Mouse (Mus musculus): ENCODE data around the gene Slc37a3. TPM values are rescaled to one million over a fixed set of nuclear protein-coding genes. Genes with fewer than 3 reads are reported as not detected.

Gene Slc37a3
- polyA plus RNA-seq, 1 experiment from 2014 or later, result 57.3 TPM

- H3K4me1 ChIP-seq (ENCODE audit: control insufficient read depth, insufficient read depth, low read length), result 0 out of 2 replicates have a peak, but pooled peaks cover 3% of the 10 kb centered on the region
- no peak overlapping the region for H3K4me2 ChIP-seq (ENCODE audit: low read depth, low read length)
- H3K27me3 ChIP-seq (replicated peaks; ENCODE audit: control insufficient read depth, insufficient read depth, low read length), result no peaks in the 10 kb centered on the region
- H3K9ac ChIP-seq (ENCODE audit: low read depth, low read length), result no peak overlapping the region
- no peak overlapping the region for H3K27ac ChIP-seq (replicated peaks; ENCODE audit: low read depth, low read length)
- H3K36me3 ChIP-seq (ENCODE audit: control insufficient read depth, insufficient read depth, low read length), result no peaks in the 10 kb centered on the region
- H3K4me3 ChIP-seq (ENCODE audit: low read depth, low read length), result no peak overlapping the region
- WGBS, result 78% methylated on average over 3 of the region's 3 CpGs
- ATAC-seq (ENCODE audit: low read depth) (no peak), DNase-seq (ENCODE audit: low spot score) (no peak)
- H3K9me3 ChIP-seq (ENCODE audit: control insufficient read depth, low read length), result no peaks in the 10 kb centered on the region
Measured at GRCm38 (mm10) chr6:39301484-39301883, 76.0 kb downstream of the Slc37a3 start.

- Histone ChIP-seq H3K4me1 (ENCODE audit: control insufficient read depth, insufficient read depth, low read length) (no peaks in the 10 kb centered on the region), H3K27me3 (replicated peaks; ENCODE audit: control insufficient read depth, insufficient read depth, low read length) (no peaks in the 10 kb centered on the region), H3K36me3 (ENCODE audit: control insufficient read depth, insufficient read depth, low read length) (no peaks in the 10 kb centered on the region), H3K4me3 (ENCODE audit: low read depth, low read length) (no peak overlapping the region), H3K27ac (replicated peaks; ENCODE audit: low read depth, low read length) (no peak overlapping the region), H3K9ac (ENCODE audit: low read depth, low read length) (no peak overlapping the region), H3K4me2 (ENCODE audit: low read depth, low read length) (no peak overlapping the region), H3K9me3 (ENCODE audit: control insufficient read depth, low read length) (no peaks in the 10 kb centered on the region)
- ATAC-seq (ENCODE audit: low read depth) (no peak), DNase-seq (ENCODE audit: low spot score) (no peak)
- 98% methylated on average over 6 of the region's 6 CpGs for WGBS
Measured at GRCm38 (mm10) chr6:39297079-39297478, 80.4 kb downstream of the Slc37a3 start.

GRCm38 (mm10) chr6:39296474-39296873, 81.0 kb downstream of the Slc37a3 start:
- DNase-seq (ENCODE audit: low spot score) (no peak), ATAC-seq (ENCODE audit: low read depth) (no peak)
- Histone ChIP-seq H3K4me3 (ENCODE audit: low read depth, low read length) (no peak overlapping the region), H3K4me2 (ENCODE audit: low read depth, low read length) (no peak overlapping the region), H3K9ac (ENCODE audit: low read depth, low read length) (no peak overlapping the region), H3K27me3 (replicated peaks; ENCODE audit: control insufficient read depth, insufficient read depth, low read length) (no peaks in the 10 kb centered on the region), H3K27ac (replicated peaks; ENCODE audit: low read depth, low read length) (no peak overlapping the region), H3K9me3 (ENCODE audit: control insufficient read depth, low read length) (no peaks in the 10 kb centered on the region), H3K4me1 (ENCODE audit: control insufficient read depth, insufficient read depth, low read length) (no peaks in the 10 kb centered on the region), H3K36me3 (ENCODE audit: control insufficient read depth, insufficient read depth, low read length) (no peaks in the 10 kb centered on the region)
- WGBS, result 70% methylated on average over 4 of the region's 4 CpGs

GRCm38 (mm10) chr6:39295727-39296411, 81.6 kb downstream of the Slc37a3 start:
- no peak for DNase-seq (ENCODE audit: low spot score)
- Histone ChIP-seq H3K27me3 (replicated peaks; ENCODE audit: control insufficient read depth, insufficient read depth, low read length) (no peaks in the 10 kb centered on the region), H3K36me3 (ENCODE audit: control insufficient read depth, insufficient read depth, low read length) (no peaks in the 10 kb centered on the region), H3K4me3 (ENCODE audit: low read depth, low read length) (no peak overlapping the region), H3K9ac (ENCODE audit: low read depth, low read length) (no peak overlapping the region), H3K9me3 (ENCODE audit: control insufficient read depth, low read length) (no peaks in the 10 kb centered on the region), H3K4me2 (ENCODE audit: low read depth, low read length) (0 out of 2 replicates have a peak overlapping the region, but pooled peaks have one; percentile 4), H3K4me1 (ENCODE audit: control insufficient read depth, insufficient read depth, low read length) (no peaks in the 10 kb centered on the region), H3K27ac (replicated peaks; ENCODE audit: low read depth, low read length) (no peak overlapping the region)
- ATAC-seq (ENCODE audit: low read depth), result no peak
- 44% methylated on average over 14 of the region's 14 CpGs for WGBS

GRCm38 (mm10) chr6:39289721-39290120, 87.8 kb downstream of the Slc37a3 start:
- 61% methylated on average over 7 of the region's 7 CpGs for WGBS
- Histone ChIP-seq H3K9ac (ENCODE audit: low read depth, low read length) (no peak overlapping the region), H3K36me3 (ENCODE audit: control insufficient read depth, insufficient read depth, low read length) (no peaks in the 10 kb centered on the region), H3K4me2 (ENCODE audit: low read depth, low read length) (no peak overlapping the region), H3K9me3 (ENCODE audit: control insufficient read depth, low read length) (no peaks in the 10 kb centered on the region), H3K27me3 (replicated peaks; ENCODE audit: control insufficient read depth, insufficient read depth, low read length) (no peaks in the 10 kb centered on the region), H3K4me1 (ENCODE audit: control insufficient read depth, insufficient read depth, low read length) (peaks cover 5% of the 10 kb centered on the region), H3K4me3 (ENCODE audit: low read depth, low read length) (no peak overlapping the region), H3K27ac (replicated peaks; ENCODE audit: low read depth, low read length) (no peak overlapping the region)
- no peak for DNase-seq (ENCODE audit: low spot score)
- ATAC-seq (ENCODE audit: low read depth), result no peak

- H3K36me3 ChIP-seq (ENCODE audit: control insufficient read depth, insufficient read depth, low read length), result no peaks in the 10 kb centered on the region
- WGBS, result 74% methylated on average over 3 of the region's 3 CpGs
- ATAC-seq (ENCODE audit: low read depth), result no peak
Measured at GRCm38 (mm10) chr6:39287782-39288181, 89.7 kb downstream of the Slc37a3 start.

GRCm38 (mm10) chr6:39286732-39287083, 90.8 kb downstream of the Slc37a3 start:
- Histone ChIP-seq H3K4me3 (ENCODE audit: low read depth, low read length) (no peak overlapping the region), H3K9me3 (ENCODE audit: control insufficient read depth, low read length) (no peaks in the 10 kb centered on the region), H3K27ac (replicated peaks; ENCODE audit: low read depth, low read length) (0 out of 2 replicates have a peak overlapping the region, but pooled peaks have one; percentile 46), H3K9ac (ENCODE audit: low read depth, low read length) (no peak overlapping the region), H3K4me1 (ENCODE audit: control insufficient read depth, insufficient read depth, low read length) (peaks cover 5% of the 10 kb centered on the region), H3K27me3 (replicated peaks; ENCODE audit: control insufficient read depth, insufficient read depth, low read length) (no peaks in the 10 kb centered on the region), H3K4me2 (ENCODE audit: low read depth, low read length) (no peak overlapping the region), H3K36me3 (ENCODE audit: control insufficient read depth, insufficient read depth, low read length) (no peaks in the 10 kb centered on the region)
- DNase-seq (ENCODE audit: low spot score), result peak; percentile 54
- 12% methylated on average over 5 of the region's 5 CpGs for WGBS
- peak; percentile 85 for ATAC-seq (ENCODE audit: low read depth)

More at GRCm38 (mm10) chr6:39287782-39288181, 89.7 kb downstream of the Slc37a3 start:
- Histone ChIP-seq H3K4me1 (ENCODE audit: control insufficient read depth, insufficient read depth, low read length) (peaks cover 5% of the 10 kb centered on the region), H3K9me3 (ENCODE audit: control insufficient read depth, low read length) (no peaks in the 10 kb centered on the region), H3K27me3 (replicated peaks; ENCODE audit: control insufficient read depth, insufficient read depth, low read length) (no peaks in the 10 kb centered on the region), H3K27ac (replicated peaks; ENCODE audit: low read depth, low read length) (no peak overlapping the region), H3K4me3 (ENCODE audit: low read depth, low read length) (no peak overlapping the region), H3K9ac (ENCODE audit: low read depth, low read length) (no peak overlapping the region), H3K4me2 (ENCODE audit: low read depth, low read length) (no peak overlapping the region)
- no peak for DNase-seq (ENCODE audit: low spot score)

- DNase-seq (ENCODE audit: low spot score), result peak; percentile 60
- Histone ChIP-seq H3K36me3 (ENCODE audit: control insufficient read depth, insufficient read depth, low read length) (no peaks in the 10 kb centered on the region), H3K27me3 (replicated peaks; ENCODE audit: control insufficient read depth, insufficient read depth, low read length) (no peaks in the 10 kb centered on the region), H3K9me3 (ENCODE audit: control insufficient read depth, low read length) (no peaks in the 10 kb centered on the region), H3K4me1 (ENCODE audit: control insufficient read depth, insufficient read depth, low read length) (peaks cover 5% of the 10 kb centered on the region), H3K9ac (ENCODE audit: low read depth, low read length) (no peak overlapping the region), H3K4me2 (ENCODE audit: low read depth, low read length) (no peak overlapping the region), H3K27ac (replicated peaks; ENCODE audit: low read depth, low read length) (peak overlapping the region; percentile 63), H3K4me3 (ENCODE audit: low read depth, low read length) (no peak overlapping the region)
- WGBS, result 11% methylated on average over 6 of the region's 9 CpGs
- peak; percentile 58 for ATAC-seq (ENCODE audit: low read depth)
Measured at GRCm38 (mm10) chr6:39286053-39286731, 91.3 kb downstream of the Slc37a3 start.

Data from embryonic facial prominence, embryonic 14.5 days (tissue).